Mouse (Mus musculus): ENCODE data around the gene AI464131.

DNA sequence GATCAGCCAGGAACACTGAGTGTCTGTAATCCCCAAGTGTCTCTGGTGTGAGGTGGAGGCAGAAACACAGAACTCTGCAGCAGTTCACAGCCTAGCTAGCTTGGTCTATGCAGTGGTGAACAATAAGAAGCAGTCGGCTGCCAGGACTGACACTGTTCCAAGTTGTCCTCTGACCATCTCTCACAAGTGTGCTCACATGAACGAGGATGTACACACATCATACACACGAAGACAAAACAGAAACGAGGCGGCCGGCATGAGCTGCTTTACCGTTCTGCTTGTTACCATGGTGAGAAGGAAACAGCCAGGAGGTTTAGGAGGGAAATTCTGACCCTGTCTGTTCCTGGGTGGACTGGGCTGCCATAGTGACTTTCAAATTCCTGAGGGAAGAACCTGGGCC is 23.7 kb upstream of the AI464131 start:
- TF ChIP-seq CTCF (IDR thresholded peaks at IDR 0.05; ENCODE audit: insufficient read depth, low read length) (no peak), POLR2A (IDR thresholded peaks at IDR 0.05; ENCODE audit: borderline replicate concordance, extremely low read depth, low read depth, low read length) (no peak)
